Mouse (Mus musculus) E14TG2a.4 (cell line): ENCODE results near the gene Shisa9.
A peak's percentile ranks its signal among the peaks of the same experiment; 100 is the strongest.

ENCODE experiments used
- H3K27me3 ChIP-seq: 2 replicates; pipeline ENCODE4 v1.6.1; 2014; ENCODE audit warnings: low read length, control low read depth; ENCODE audit not compliant: insufficient read depth
- H3K36me3 ChIP-seq: 2 replicates; pipeline ENCODE4 v1.6.1; 2014; ENCODE audit warnings: low read length, control low read depth; ENCODE audit not compliant: insufficient read depth
- H3K4me1 ChIP-seq: replicated peaks from 2 replicates; pipeline ENCODE4 v1.6.1; 2014; ENCODE audit warnings: low read depth, low read length, control low read depth
- H3K4me3 ChIP-seq: replicated peaks from 2 replicates; pipeline ENCODE4 v1.5.1; 2014; ENCODE audit warnings: mild to moderate bottlenecking, low read length
- H3K9me3 ChIP-seq: 2 replicates; pipeline ENCODE4 v1.6.1; 2014; ENCODE audit warnings: low read length, control low read depth
- CTCF ChIP-seq: conservative IDR thresholded peaks from 2 replicates; pipeline ENCODE4 v1.5.1; 2014; ENCODE audit warnings: low read length
- NANOG ChIP-seq: IDR thresholded peaks from 2 replicates; pipeline ENCODE4 v1.6.1; 2014; ENCODE audit warnings: borderline replicate concordance, low read length, mixed read lengths
- POU5F1 ChIP-seq: IDR thresholded peaks from 2 replicates; pipeline ENCODE4 v1.6.1; 2014; ENCODE audit warnings: low read length, borderline replicate concordance

The Shisa9 gene

GRCm38 (mm10) chr16:12178031-12178430 is 194.1 kb downstream of the Shisa9 start:
- Histone ChIP-seq H3K9me3 (no peaks in the 10 kb centered on the region), H3K4me1 (no peaks in the 10 kb centered on the region), H3K27me3 (no peaks in the 10 kb centered on the region), H3K36me3 (no peaks in the 10 kb centered on the region), H3K4me3 (no peak overlapping the region)
- no peak for TF ChIP-seq CTCF
- TF ChIP-seq POU5F1: no peak
- TF ChIP-seq NANOG: no peak

- H3K9me3 ChIP-seq: no peaks in the 10 kb centered on the region
- H3K27me3 ChIP-seq: no peaks in the 10 kb centered on the region
- H3K4me1 ChIP-seq: no peaks in the 10 kb centered on the region
- TF ChIP-seq NANOG (no peak), CTCF (no peak), POU5F1 (no peak)
- no peaks in the 10 kb centered on the region for H3K36me3 ChIP-seq
- H3K4me3 ChIP-seq: no peak overlapping the region
These were observed 205.8 kb downstream of the Shisa9 start for GRCm38 (mm10) chr16:12189739-12190138.

- H3K27me3 ChIP-seq: no peaks in the 10 kb centered on the region
- TF ChIP-seq POU5F1: no peak
- TF ChIP-seq CTCF: no peak
- no peak for TF ChIP-seq NANOG
- H3K36me3 ChIP-seq: no peaks in the 10 kb centered on the region
- no peaks in the 10 kb centered on the region for H3K9me3 ChIP-seq
- no peak overlapping the region for H3K4me3 ChIP-seq
- H3K4me1 ChIP-seq: no peaks in the 10 kb centered on the region
These were observed 212.9 kb downstream of the Shisa9 start for GRCm38 (mm10) chr16:12196841-12197240.

- H3K9me3 ChIP-seq: no peaks in the 10 kb centered on the region
- no peak for TF ChIP-seq CTCF
- no peak for TF ChIP-seq POU5F1
- no peak for TF ChIP-seq NANOG
These were observed 213.7 kb downstream of the Shisa9 start for GRCm38 (mm10) chr16:12197611-12198010.

GRCm38 (mm10) chr16:12201216-12201615 is 217.3 kb downstream of the Shisa9 start:
- Histone ChIP-seq H3K27me3 (no peaks in the 10 kb centered on the region), H3K36me3 (no peaks in the 10 kb centered on the region), H3K4me3 (no peak overlapping the region), H3K9me3 (no peaks in the 10 kb centered on the region), H3K4me1 (no peaks in the 10 kb centered on the region)
- peak; percentile 90 for TF ChIP-seq CTCF
- no peak for TF ChIP-seq NANOG

More at GRCm38 (mm10) chr16:12197611-12198010, 213.7 kb downstream of the Shisa9 start:
- Histone ChIP-seq H3K27me3 (no peaks in the 10 kb centered on the region), H3K4me3 (no peak overlapping the region), H3K36me3 (no peaks in the 10 kb centered on the region), H3K4me1 (no peaks in the 10 kb centered on the region)

- H3K4me3 ChIP-seq: no peak overlapping the region
- no peaks in the 10 kb centered on the region for H3K27me3 ChIP-seq
- H3K36me3 ChIP-seq: no peaks in the 10 kb centered on the region
- no peaks in the 10 kb centered on the region for H3K4me1 ChIP-seq
- no peaks in the 10 kb centered on the region for H3K9me3 ChIP-seq
- no peak for TF ChIP-seq NANOG
These were observed 218.2 kb downstream of the Shisa9 start for GRCm38 (mm10) chr16:12202151-12202550.

GRCm38 (mm10) chr16:12203055-12203454 is 219.1 kb downstream of the Shisa9 start:
- TF ChIP-seq CTCF (no peak), NANOG (no peak), POU5F1 (no peak)
- no peaks in the 10 kb centered on the region for H3K27me3 ChIP-seq
- H3K36me3 ChIP-seq: no peaks in the 10 kb centered on the region
- H3K4me3 ChIP-seq: no peak overlapping the region
- no peaks in the 10 kb centered on the region for H3K9me3 ChIP-seq
- no peaks in the 10 kb centered on the region for H3K4me1 ChIP-seq

- H3K4me1 ChIP-seq: no peaks in the 10 kb centered on the region
- no peaks in the 10 kb centered on the region for H3K27me3 ChIP-seq
- H3K36me3 ChIP-seq: no peaks in the 10 kb centered on the region
- no peaks in the 10 kb centered on the region for H3K9me3 ChIP-seq
- TF ChIP-seq POU5F1: no peak
- no peak for TF ChIP-seq CTCF
- no peak for TF ChIP-seq NANOG
- H3K4me3 ChIP-seq: no peak overlapping the region
These were observed 220.5 kb downstream of the Shisa9 start for GRCm38 (mm10) chr16:12204423-12204822.

- H3K4me3 ChIP-seq: no peak overlapping the region
- H3K36me3 ChIP-seq: no peaks in the 10 kb centered on the region
- H3K4me1 ChIP-seq: no peaks in the 10 kb centered on the region
These were observed 222.6 kb downstream of the Shisa9 start for GRCm38 (mm10) chr16:12206421-12206950.

More at GRCm38 (mm10) chr16:12206421-12206950, 222.6 kb downstream of the Shisa9 start:
- Histone ChIP-seq H3K9me3 (no peaks in the 10 kb centered on the region), H3K27me3 (no peaks in the 10 kb centered on the region)
- TF ChIP-seq NANOG: no peak
- no peak for TF ChIP-seq CTCF
